Mouse (Mus musculus): Measurements from ENCODE around the gene Txnrd2.

Gene Txnrd2

DNA sequence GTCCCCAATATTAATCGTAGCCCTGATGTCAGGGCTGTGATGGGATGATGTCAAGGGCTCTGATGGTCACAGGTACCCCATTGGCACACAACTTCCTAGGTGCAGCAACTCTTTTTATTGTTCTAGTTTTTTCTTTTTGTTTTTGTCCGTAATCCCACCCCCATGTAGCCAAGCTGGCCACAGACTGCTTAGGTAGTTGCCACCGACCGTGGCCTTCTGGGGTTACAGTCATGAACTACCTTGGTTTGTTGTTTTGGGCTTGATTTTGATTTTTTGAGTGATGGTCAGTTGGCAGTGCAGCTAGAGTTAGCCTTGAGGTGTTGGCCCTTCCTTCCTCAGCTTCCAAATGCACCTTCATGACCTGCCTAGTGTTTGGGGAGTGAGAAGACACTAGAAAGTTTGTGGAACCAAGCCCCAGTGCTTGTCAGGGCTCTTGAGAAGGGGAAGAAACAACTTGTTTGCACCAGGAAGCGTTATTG, 657 bp downstream of the Txnrd2 start, which contains the start of gene Comt:
TSS of gene Comt (minus strand) at position 51 of the 479 bp plus-strand sequence.
- peaks cover 8% of the 10 kb centered on the region for H3K27me3 ChIP-seq (ENCODE audit: insufficient read depth, low read length)
- H3K4me3 ChIP-seq (replicated peaks; ENCODE audit: low read length), result peak within 1 kb of the TSS; percentile 90
- H3K4me1 ChIP-seq (replicated peaks; ENCODE audit: low read depth, low read length), result peaks cover 25% of the 10 kb centered on the region
- H3K9me3 ChIP-seq (ENCODE audit: low read length), result no peaks in the 10 kb centered on the region
- 0 out of 2 replicates have a peak, but pooled peaks cover 5% of the 10 kb centered on the region for H3K36me3 ChIP-seq (ENCODE audit: insufficient read depth, low read length)
- no peak for TF ChIP-seq CTCF (conservative IDR thresholded peaks at IDR 0.05; ENCODE audit: low read length)
- no peak for TF ChIP-seq POU5F1 (IDR thresholded peaks at IDR 0.05; ENCODE audit: borderline replicate concordance, low read length)
- TF ChIP-seq NANOG (IDR thresholded peaks at IDR 0.05; ENCODE audit: borderline replicate concordance, low read length), result no peak

DNA sequence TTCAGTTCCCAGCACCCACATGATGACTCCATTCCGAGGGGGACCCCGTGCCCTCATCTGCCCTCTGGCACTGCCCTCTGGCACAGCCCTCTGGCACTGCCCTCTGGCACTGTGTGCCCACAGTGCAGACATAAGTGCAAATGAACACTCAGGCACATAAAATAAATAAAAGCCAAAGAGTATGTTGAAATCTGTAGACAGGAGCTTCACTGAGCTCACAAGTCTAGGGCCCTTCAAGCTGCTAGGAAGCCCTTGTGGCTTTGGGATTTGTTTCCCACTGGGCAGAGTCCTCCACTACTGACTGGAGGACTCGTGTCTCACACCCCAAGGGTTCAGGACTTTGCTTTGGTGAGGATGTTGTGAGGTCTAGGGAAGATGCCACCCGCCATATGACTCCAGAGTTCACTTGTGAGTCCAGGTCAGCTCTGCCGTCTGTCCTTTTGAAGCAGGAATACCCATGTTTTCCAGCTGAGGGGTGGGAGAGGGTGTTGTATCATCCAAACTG, 1.9 kb downstream of the Txnrd2 start:
- TF ChIP-seq NANOG (IDR thresholded peaks at IDR 0.05; ENCODE audit: borderline replicate concordance, low read length), result no peak
- no peak overlapping the region for H3K4me3 ChIP-seq (replicated peaks; ENCODE audit: low read length)
- no peaks in the 10 kb centered on the region for H3K9me3 ChIP-seq (ENCODE audit: low read length)

DNA sequence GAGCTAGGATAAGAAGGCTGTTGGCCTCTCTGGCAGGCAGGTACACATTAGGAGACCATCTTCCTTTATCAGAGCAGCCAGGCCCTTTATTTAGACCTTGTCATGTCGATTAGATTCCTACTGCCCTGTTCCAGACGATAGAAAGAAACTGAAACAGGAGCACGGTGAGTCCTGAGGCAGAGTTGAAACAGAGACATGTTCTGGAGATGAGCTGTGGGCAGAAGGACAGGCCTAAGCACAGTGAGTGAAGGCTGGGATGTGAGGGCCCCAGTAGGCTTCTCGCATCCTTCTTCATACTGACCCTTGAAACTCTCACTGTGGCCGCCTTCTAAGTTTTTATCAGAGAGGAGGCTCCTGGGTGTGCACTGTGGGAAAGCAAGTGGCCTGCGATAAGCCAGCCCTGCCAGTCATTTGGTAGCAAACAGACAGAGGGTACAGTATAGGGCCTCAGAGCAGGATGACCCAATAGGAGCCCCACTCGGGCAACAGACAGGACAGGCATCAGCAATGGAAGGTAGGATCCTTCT, 2.4 kb downstream of the Txnrd2 start:
- H3K4me3 ChIP-seq (replicated peaks; ENCODE audit: low read length), result no peak overlapping the region
- peaks cover 29% of the 10 kb centered on the region for H3K4me1 ChIP-seq (replicated peaks; ENCODE audit: low read depth, low read length)
- no peak for TF ChIP-seq CTCF (conservative IDR thresholded peaks at IDR 0.05; ENCODE audit: low read length)
- TF ChIP-seq POU5F1 (IDR thresholded peaks at IDR 0.05; ENCODE audit: borderline replicate concordance, low read length), result no peak
- no peak for TF ChIP-seq NANOG (IDR thresholded peaks at IDR 0.05; ENCODE audit: borderline replicate concordance, low read length)
- H3K9me3 ChIP-seq (ENCODE audit: low read length), result no peaks in the 10 kb centered on the region
- H3K36me3 ChIP-seq (ENCODE audit: insufficient read depth, low read length), result no peaks in the 10 kb centered on the region
- peaks cover 8% of the 10 kb centered on the region for H3K27me3 ChIP-seq (ENCODE audit: insufficient read depth, low read length)

More for the DNA sequence above, 1.9 kb downstream of the Txnrd2 start:
- 0 out of 2 replicates have a peak, but pooled peaks cover 3% of the 10 kb centered on the region for H3K36me3 ChIP-seq (ENCODE audit: insufficient read depth, low read length)
- H3K27me3 ChIP-seq (ENCODE audit: insufficient read depth, low read length), result peaks cover 8% of the 10 kb centered on the region
- H3K4me1 ChIP-seq (replicated peaks; ENCODE audit: low read depth, low read length), result peaks cover 29% of the 10 kb centered on the region

DNA sequence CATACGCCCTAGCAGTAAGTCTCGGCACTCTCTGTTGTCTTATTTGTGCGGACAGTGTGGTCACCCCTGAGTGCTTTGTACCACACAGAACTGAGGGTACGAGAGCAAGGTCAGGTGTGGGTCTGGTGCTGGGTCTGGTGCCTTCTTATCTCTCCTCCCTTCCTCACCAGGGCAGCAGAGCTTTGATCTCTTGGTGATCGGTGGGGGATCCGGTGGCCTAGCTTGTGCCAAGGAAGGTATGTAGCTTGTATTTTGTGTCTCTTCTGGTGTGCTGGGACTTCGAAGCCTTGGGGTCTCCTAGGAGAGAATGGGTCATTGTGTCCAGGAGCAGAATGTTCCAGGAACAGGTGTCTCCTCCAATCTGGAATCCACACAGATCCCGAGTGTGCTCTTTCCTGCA, 3.5 kb downstream of the Txnrd2 start:
- Histone ChIP-seq H3K4me1 (replicated peaks; ENCODE audit: low read depth, low read length) (peaks cover 26% of the 10 kb centered on the region), H3K27me3 (ENCODE audit: insufficient read depth, low read length) (peaks cover 8% of the 10 kb centered on the region), H3K9me3 (ENCODE audit: low read length) (no peaks in the 10 kb centered on the region), H3K4me3 (replicated peaks; ENCODE audit: low read length) (no peak overlapping the region), H3K36me3 (ENCODE audit: insufficient read depth, low read length) (no peaks in the 10 kb centered on the region)
- TF ChIP-seq POU5F1 (IDR thresholded peaks at IDR 0.05; ENCODE audit: borderline replicate concordance, low read length), result no peak
- TF ChIP-seq NANOG (IDR thresholded peaks at IDR 0.05; ENCODE audit: borderline replicate concordance, low read length), result no peak
- no peak for TF ChIP-seq CTCF (conservative IDR thresholded peaks at IDR 0.05; ENCODE audit: low read length)

DNA sequence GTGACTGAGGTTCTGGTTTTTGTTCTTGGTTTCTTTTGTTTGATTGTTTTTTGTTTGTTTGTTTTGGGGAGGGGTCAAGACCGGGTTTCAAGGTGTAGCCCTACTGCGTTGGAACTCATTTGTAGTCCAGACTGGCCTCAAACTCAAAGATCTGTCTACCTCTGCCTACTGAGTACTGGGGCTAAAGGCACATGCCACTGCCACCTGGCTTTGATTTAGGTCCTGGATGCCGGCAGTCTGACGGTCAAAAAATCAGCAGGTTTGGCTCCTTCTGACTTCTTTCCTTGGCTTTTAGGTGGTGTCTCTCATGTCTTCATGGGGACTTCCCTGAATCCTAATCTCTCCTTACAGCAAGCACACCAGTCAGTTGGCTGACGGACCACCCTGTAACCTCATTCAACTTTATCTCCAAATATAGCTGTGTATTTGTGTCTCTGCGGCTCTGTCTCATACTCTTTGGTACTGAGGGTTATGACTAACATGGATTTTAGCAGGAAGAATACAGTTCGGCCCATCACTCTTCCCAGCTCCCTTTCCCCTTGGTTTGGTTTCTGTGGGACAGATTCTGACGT, 4.5 kb downstream of the Txnrd2 start:
- no peaks in the 10 kb centered on the region for H3K36me3 ChIP-seq (ENCODE audit: insufficient read depth, low read length)
- H3K9me3 ChIP-seq (ENCODE audit: low read length), result no peaks in the 10 kb centered on the region
- H3K4me3 ChIP-seq (replicated peaks; ENCODE audit: low read length), result no peak overlapping the region
- H3K4me1 ChIP-seq (replicated peaks; ENCODE audit: low read depth, low read length), result peaks cover 16% of the 10 kb centered on the region
- peaks cover 3% of the 10 kb centered on the region; the same call in 1 of the 2 replicates for H3K27me3 ChIP-seq (ENCODE audit: insufficient read depth, low read length)
- TF ChIP-seq CTCF (conservative IDR thresholded peaks at IDR 0.05; ENCODE audit: low read length) (no peak), NANOG (IDR thresholded peaks at IDR 0.05; ENCODE audit: borderline replicate concordance, low read length) (no peak), POU5F1 (IDR thresholded peaks at IDR 0.05; ENCODE audit: borderline replicate concordance, low read length) (no peak)

DNA sequence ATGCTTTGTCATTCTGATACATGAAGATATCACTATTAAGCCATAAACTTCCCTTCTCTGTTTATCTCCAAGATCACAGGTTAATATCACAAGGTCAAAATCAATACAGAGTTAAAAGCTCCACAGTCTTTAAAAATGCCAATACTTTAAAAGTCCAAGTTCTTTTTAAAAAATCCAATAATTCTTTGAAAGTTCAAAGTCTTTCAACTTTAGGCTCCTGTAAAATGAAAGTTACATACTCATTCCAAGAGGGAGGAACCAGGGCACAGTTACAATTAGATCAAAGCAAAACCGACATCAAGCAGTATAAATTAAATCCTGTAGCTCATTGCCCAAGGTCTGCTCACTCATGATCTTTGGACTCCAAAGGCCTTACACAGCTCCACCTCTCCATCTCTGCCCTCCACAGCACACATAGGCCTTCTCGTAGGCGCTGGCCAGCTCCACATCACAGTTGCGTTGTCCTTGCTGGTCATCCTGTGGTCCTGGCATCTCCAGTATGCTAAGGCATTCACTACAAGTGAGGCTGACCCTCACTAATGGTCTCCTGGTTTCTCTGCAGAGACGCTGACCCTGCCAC, 7.2 kb downstream of the Txnrd2 start:
- no peak for TF ChIP-seq CTCF (conservative IDR thresholded peaks at IDR 0.05; ENCODE audit: low read length)
- peaks cover 4% of the 10 kb centered on the region; the same call in 1 of the 2 replicates for H3K4me1 ChIP-seq (replicated peaks; ENCODE audit: low read depth, low read length)
- H3K36me3 ChIP-seq (ENCODE audit: insufficient read depth, low read length), result no peaks in the 10 kb centered on the region
- H3K9me3 ChIP-seq (ENCODE audit: low read length), result no peaks in the 10 kb centered on the region
- no peaks in the 10 kb centered on the region for H3K27me3 ChIP-seq (ENCODE audit: insufficient read depth, low read length)
- no peak overlapping the region for H3K4me3 ChIP-seq (replicated peaks; ENCODE audit: low read length)

DNA sequence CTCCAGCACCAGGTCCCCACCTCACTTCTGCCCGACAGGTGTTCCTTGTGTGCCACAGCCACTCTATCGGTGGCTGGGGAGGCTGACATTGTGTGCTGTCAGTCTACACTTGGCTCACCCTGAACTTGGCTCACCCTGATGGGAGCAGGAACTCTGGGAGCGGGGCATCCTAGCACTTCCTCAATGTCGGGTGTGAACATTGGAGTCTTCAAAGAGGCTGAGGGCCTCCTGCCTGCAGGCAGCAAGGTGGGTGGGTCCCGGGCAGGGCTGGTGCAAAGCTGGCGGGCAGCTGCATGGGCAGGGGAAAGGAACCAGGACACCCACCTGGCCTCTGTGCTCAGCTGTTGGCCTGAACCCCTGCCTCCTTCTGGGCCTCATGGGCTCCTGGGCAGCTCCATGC, 9.9 kb downstream of the Txnrd2 start:
- H3K36me3 ChIP-seq (ENCODE audit: insufficient read depth, low read length), result no peaks in the 10 kb centered on the region
- no peaks in the 10 kb centered on the region for H3K9me3 ChIP-seq (ENCODE audit: low read length)
- H3K27me3 ChIP-seq (ENCODE audit: insufficient read depth, low read length), result no peaks in the 10 kb centered on the region
- H3K4me3 ChIP-seq (replicated peaks; ENCODE audit: low read length), result no peak overlapping the region
- peaks cover 4% of the 10 kb centered on the region; the same call in 1 of the 2 replicates for H3K4me1 ChIP-seq (replicated peaks; ENCODE audit: low read depth, low read length)
- TF ChIP-seq CTCF (conservative IDR thresholded peaks at IDR 0.05; ENCODE audit: low read length), result no peak
- no peak for TF ChIP-seq NANOG (IDR thresholded peaks at IDR 0.05; ENCODE audit: borderline replicate concordance, low read length)
- TF ChIP-seq POU5F1 (IDR thresholded peaks at IDR 0.05; ENCODE audit: borderline replicate concordance, low read length), result no peak

DNA sequence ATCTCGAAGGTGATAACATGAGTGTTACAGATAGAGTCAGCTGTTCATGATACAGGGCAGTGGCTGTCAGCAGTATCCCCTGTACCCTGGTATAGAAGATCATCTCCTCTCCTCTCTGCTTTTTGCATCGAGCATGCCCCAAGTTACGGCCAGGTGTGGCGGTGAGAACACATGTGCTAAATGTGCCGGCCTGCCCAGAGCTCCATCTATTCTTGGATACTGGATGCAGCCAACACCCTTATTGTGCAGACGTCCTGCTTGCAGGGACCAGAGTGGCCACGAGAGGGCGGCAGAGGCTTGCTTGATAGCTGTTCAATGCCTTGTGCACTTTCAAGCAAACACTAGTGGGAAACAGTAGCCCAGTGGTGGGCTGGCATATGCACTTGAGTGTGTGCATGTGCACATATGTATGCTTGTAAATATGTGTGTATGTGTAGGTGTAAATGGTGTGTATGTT, 17.2 kb downstream of the Txnrd2 start:
- TF ChIP-seq CTCF (conservative IDR thresholded peaks at IDR 0.05; ENCODE audit: low read length) (peak; percentile 97), POU5F1 (IDR thresholded peaks at IDR 0.05; ENCODE audit: borderline replicate concordance, low read length) (no peak)

More for the DNA sequence above, 17.2 kb downstream of the Txnrd2 start:
- Histone ChIP-seq H3K4me1 (replicated peaks; ENCODE audit: low read depth, low read length) (no peaks in the 10 kb centered on the region), H3K4me3 (replicated peaks; ENCODE audit: low read length) (no peak overlapping the region), H3K27me3 (ENCODE audit: insufficient read depth, low read length) (no peaks in the 10 kb centered on the region), H3K36me3 (ENCODE audit: insufficient read depth, low read length) (0 out of 2 replicates have a peak, but pooled peaks cover 3% of the 10 kb centered on the region), H3K9me3 (ENCODE audit: low read length) (no peaks in the 10 kb centered on the region)
